Mouse (Mus musculus) right cerebral cortex, adult 18-20 months (tissue): ENCODE data around the gene Vmn1r138.
"Not testable (repeated sequence)": the region's sequence is repeated elsewhere in the genome, so short reads cannot be mapped to it uniquely, and the experiment has no call there.

Experiments used
- DNase-seq: peaks from one replicate; pipeline ENCODE4 v3.0.0; 2022; ENCODE audit warnings: mixed read lengths

Vmn1r138 gene

GRCm38 (mm10) chr7:22028797-22029196, at the start of gene Vmn1r138:
Gene Vmn1r138 (minus strand): TSS chr7:22028897.
- not testable (repeated sequence) for DNase-seq

- not testable (repeated sequence) for DNase-seq
These were observed 40.1 kb upstream of the Vmn1r138 start, which contains the start of gene Vmn1r139 for GRCm38 (mm10) chr7:22068757-22069156. Gene Vmn1r139 (plus strand): TSS chr7:22069057.

- DNase-seq = not testable (repeated sequence)
These were observed 27.5 kb upstream of the Vmn1r138 start, which contains the start of gene Gm6176 for GRCm38 (mm10) chr7:22056205-22056604. Gene Gm6176 (minus strand): TSS chr7:22056305.

GRCm38 (mm10) chr7:21994287-21994686, 34.4 kb downstream of the Vmn1r138 start, which contains the start of gene Vmn1r137:
Gene Vmn1r137 (plus strand): TSS chr7:21994587.
- not testable (repeated sequence) for DNase-seq
